Mouse (Mus musculus) CH12.LX (cell line): Measurements from ENCODE around the gene Ak8. TPM values are rescaled to one million over a fixed set of nuclear protein-coding genes. Genes with fewer than 3 reads are reported as not detected.
A peak's percentile ranks its signal among the peaks of the same experiment; 100 is the strongest.

Source experiments
- DNase-seq: peaks from one replicate; pipeline ENCODE4 v3.0.0-alpha.2; 2013; ENCODE audit errors: extremely low read depth
- H3K27ac ChIP-seq: 2 replicates; pipeline ENCODE4 v1.5.1; 2012; ENCODE audit warnings: low read depth, mild to moderate bottlenecking, control low read depth, moderate library complexity; ENCODE audit not compliant: insufficient read depth
- H3K27me3 ChIP-seq: replicated peaks from 2 replicates; pipeline ENCODE3; 2012; ENCODE audit warnings: inconsistent platforms
- H3K36me3 ChIP-seq, 2 experiments: replicated peaks in 1 of 2; 2 replicates each; pipeline versions ENCODE3 to v1.6.1; 2012; ENCODE audit warnings: inconsistent platforms in 1 of 2, low read length in 1 of 2, mild to moderate bottlenecking in 1 of 2, mixed read lengths in 1 of 2, moderate library complexity in 1 of 2; ENCODE audit not compliant: control insufficient read depth in 1 of 2, insufficient read depth in 1 of 2
- H3K4me1 ChIP-seq, 2 experiments: 2 replicates each; pipeline ENCODE4 v1.6.1; 2012; ENCODE audit warnings: inconsistent platforms in 1 of 2, moderate library complexity in 1 of 2; ENCODE audit not compliant: insufficient read depth in 2 of 2, control insufficient read depth in 1 of 2
- H3K4me2 ChIP-seq: 2 replicates; pipeline ENCODE4 v1.6.1; 2012; ENCODE audit warnings: low read depth, mild to moderate bottlenecking, control low read depth; ENCODE audit not compliant: poor library complexity, insufficient read depth, severe bottlenecking
- H3K4me3 ChIP-seq, 3 experiments: fragments of 150-350 bp in 1 of 3; sonication (generic) in 1 of 3; replicated peaks in 1 of 3; 2 replicates each; pipeline versions ENCODE3 to v1.5.1; 2011 to 2012; ENCODE audit warnings: low read depth in 2 of 3, low read length in 2 of 3, mild to moderate bottlenecking in 2 of 3, moderate library complexity in 2 of 3, control low read depth in 1 of 3, improper control_type of control experiment in 1 of 3, inconsistent platforms in 1 of 3, mixed read lengths in 1 of 3; ENCODE audit not compliant: poor library complexity in 1 of 3
- H3K79me2 ChIP-seq: replicated peaks from 2 replicates; pipeline ENCODE4 v1.6.1; 2012; ENCODE audit warnings: mild to moderate bottlenecking, moderate library complexity; ENCODE audit not compliant: control insufficient read depth, poor library complexity, insufficient read depth, severe bottlenecking; ENCODE audit errors: extremely low read depth
- H3K9ac ChIP-seq: 2 replicates; pipeline ENCODE4 v1.6.1; 2012; ENCODE audit warnings: low read depth, mild to moderate bottlenecking, control low read depth, moderate library complexity; ENCODE audit not compliant: insufficient read depth
- H3K9me3 ChIP-seq: replicated peaks from 2 replicates; pipeline ENCODE3; 2012; ENCODE audit warnings: low read length, inconsistent platforms, mixed read lengths
- BHLHE40 ChIP-seq: IDR thresholded peaks from 2 replicates; pipeline ENCODE4 v1.6.1; 2011; ENCODE audit warnings: mild to moderate bottlenecking, low read depth, low read length, improper control_type of control experiment
- CHD1 ChIP-seq: IDR thresholded peaks from 2 replicates; pipeline ENCODE4 v1.6.1; 2012; ENCODE audit warnings: low read depth, low read length, improper control_type of control experiment, inconsistent platforms
- CHD2 ChIP-seq: IDR thresholded peaks from 2 replicates; pipeline ENCODE4 v1.6.1; 2011; ENCODE audit warnings: low read length, improper control_type of control experiment
- E2F4 ChIP-seq: IDR thresholded peaks from 2 replicates; pipeline ENCODE4 v1.6.1; 2011; ENCODE audit warnings: low read depth, low read length, improper control_type of control experiment; ENCODE audit not compliant: insufficient replicate concordance
- ELF1 ChIP-seq: IDR thresholded peaks from 2 replicates; pipeline ENCODE4 v1.6.1; 2014; ENCODE audit warnings: low read depth, mild to moderate bottlenecking, inconsistent platforms, low read length, improper control_type of control experiment
- EP300 ChIP-seq: IDR thresholded peaks from 2 replicates; pipeline ENCODE4 v1.6.1; 2011; ENCODE audit warnings: low read length, improper control_type of control experiment
- ETS1 ChIP-seq: conservative IDR thresholded peaks from 2 replicates; pipeline ENCODE4 v1.6.1; 2012; ENCODE audit warnings: low read depth, mild to moderate bottlenecking, inconsistent platforms, low read length, improper control_type of control experiment, moderate library complexity
- HCFC1 ChIP-seq: IDR thresholded peaks from 2 replicates; pipeline ENCODE4 v1.6.1; 2012; ENCODE audit warnings: low read depth, mild to moderate bottlenecking, inconsistent platforms, low read length, improper control_type of control experiment
- IRF4 ChIP-seq: IDR thresholded peaks from 2 replicates; pipeline ENCODE4 v1.6.1; 2014; ENCODE audit warnings: low read depth, mild to moderate bottlenecking, inconsistent platforms, low read length, improper control_type of control experiment
- KAT2A ChIP-seq: IDR thresholded peaks from 2 replicates; pipeline ENCODE4 v1.6.1; 2012; ENCODE audit warnings: low read length, improper control_type of control experiment, inconsistent platforms; ENCODE audit not compliant: insufficient replicate concordance
- MAFK ChIP-seq: IDR thresholded peaks from 2 replicates; pipeline ENCODE4 v1.6.1; 2011; ENCODE audit warnings: low read length, improper control_type of control experiment; ENCODE audit not compliant: insufficient replicate concordance
- MAZ ChIP-seq: IDR thresholded peaks from 2 replicates; pipeline ENCODE4 v1.6.1; 2012; ENCODE audit warnings: low read depth, mild to moderate bottlenecking, inconsistent platforms, low read length, improper control_type of control experiment, moderate library complexity
- MXI1 ChIP-seq: IDR thresholded peaks from 2 replicates; pipeline ENCODE4 v1.6.1; 2011; ENCODE audit warnings: mild to moderate bottlenecking, low read depth, low read length, improper control_type of control experiment
- MYC ChIP-seq: IDR thresholded peaks from 2 replicates; pipeline ENCODE4 v1.6.1; 2011; ENCODE audit warnings: low read depth, mild to moderate bottlenecking, improper control_type of control experiment, low read length
- NELFE ChIP-seq: IDR thresholded peaks from 2 replicates; pipeline ENCODE4 v1.6.1; 2011; ENCODE audit warnings: low read depth, low read length, improper control_type of control experiment
- PAX5 ChIP-seq: IDR thresholded peaks from 2 replicates; pipeline ENCODE4 v1.6.1; 2012; ENCODE audit warnings: low read length, inconsistent platforms, mixed read lengths
- POLR2A ChIP-seq: IDR thresholded peaks from 2 replicates; pipeline ENCODE4 v1.6.1; 2011; ENCODE audit warnings: low read depth, mild to moderate bottlenecking, improper control_type of control experiment, low read length
- RAD21 ChIP-seq: IDR thresholded peaks from 2 replicates; pipeline ENCODE4 v1.6.1; 2011; ENCODE audit warnings: low read depth, mild to moderate bottlenecking, low read length, improper control_type of control experiment, moderate library complexity
- RCOR1 ChIP-seq: conservative IDR thresholded peaks from 2 replicates; pipeline ENCODE4 v1.6.1; 2012; ENCODE audit warnings: low read depth, mild to moderate bottlenecking, inconsistent platforms, low read length, improper control_type of control experiment
- SMC3 ChIP-seq: IDR thresholded peaks from 2 replicates; pipeline ENCODE4 v1.6.1; 2011; ENCODE audit warnings: low read depth, low read length, improper control_type of control experiment
- TBP ChIP-seq: conservative IDR thresholded peaks from 2 replicates; pipeline ENCODE4 v1.6.1; 2011; ENCODE audit warnings: low read depth, low read length, improper control_type of control experiment
- TCF12 ChIP-seq: IDR thresholded peaks from 2 replicates; pipeline ENCODE4 v1.6.1; 2014; ENCODE audit warnings: low read depth, mild to moderate bottlenecking, inconsistent platforms, low read length, improper control_type of control experiment
- UBTF ChIP-seq: IDR thresholded peaks from 2 replicates; pipeline ENCODE4 v1.6.1; 2012; ENCODE audit warnings: low read depth, mild to moderate bottlenecking, inconsistent platforms, low read length, improper control_type of control experiment, moderate library complexity
- USF1 ChIP-seq: IDR thresholded peaks from 2 replicates; pipeline ENCODE4 v1.6.1; 2014; ENCODE audit warnings: low read depth, mild to moderate bottlenecking, inconsistent platforms, low read length, improper control_type of control experiment
- ZC3H11A ChIP-seq: IDR thresholded peaks from 2 replicates; pipeline ENCODE4 v1.6.1; 2012; ENCODE audit warnings: low read depth, mild to moderate bottlenecking, inconsistent platforms, low read length, improper control_type of control experiment
- ZKSCAN1 ChIP-seq: IDR thresholded peaks from 2 replicates; pipeline ENCODE4 v1.6.1; 2012; ENCODE audit warnings: low read depth, inconsistent platforms, low read length, improper control_type of control experiment, borderline replicate concordance
- ZMIZ1 ChIP-seq: IDR thresholded peaks from 2 replicates; pipeline ENCODE4 v1.6.1; 2012; ENCODE audit warnings: low read depth, mild to moderate bottlenecking, inconsistent platforms, low read length, improper control_type of control experiment
- ZNF384 ChIP-seq: IDR thresholded peaks from 2 replicates; pipeline ENCODE4 v1.6.1; 2012; ENCODE audit warnings: low read depth, low read length, improper control_type of control experiment, inconsistent platforms
- dilution Hi-C: fragments of 300-500 bp; cut with MboI; formaldehyde crosslinking; loops from 2 replicates; pipeline ENCODE4 v1.14.3; 2020; ENCODE audit warnings: low sequenced_read_pairs; ENCODE audit not compliant: extremely low pct_unique_long_range_greater_than_20kb, extremely low pct_ligation_motif_present
- in situ Hi-C: fragments of 300-500 bp; cut with MboI; formaldehyde crosslinking; loops from 3 replicates; pipeline ENCODE4 v1.14.3; 2019; ENCODE audit warnings: low sequenced_read_pairs, low pct_ligation_motif_present, low pct_unique_long_range_greater_than_20kb, mixed read lengths
- polyA plus RNA-seq: library from polyadenylated mRNA; unstranded; fragments of >175 nt; gene quantifications from 2 replicates; pipeline ENCODE4 v1.2.1, GENCODE M21; 2012; ENCODE audit warnings: low read depth; ENCODE audit not compliant: insufficient read length
- total RNA-seq, 2 experiments: library from RNA; depleted of rRNA; stranded (reverse); fragments of 300-350 nt in 1 of 2; fragments of >200 nt in 1 of 2; gene quantifications; 2 replicates each; pipeline ENCODE4 v1.2.3; 2012 to 2014

Gene Ak8
- total and polyA plus RNA-seq, 3 experiments, result 0.55 to 4.9 (median 1.1) TPM

- Histone ChIP-seq H3K36me3 (peaks cover 0 to 23% of the 10 kb centered on the region in 2 experiments), H3K79me2 (no peaks in the 10 kb centered on the region)
- peak; percentile 82 for TF ChIP-seq EP300
- TF ChIP-seq NELFE, result no peak
- TF ChIP-seq PAX5, result no peak
- TF ChIP-seq CHD2, result no peak
- TF ChIP-seq ELF1, result no peak
- no peak for TF ChIP-seq ZC3H11A
- 0 out of 2 replicates have a peak, but pooled peaks have one; percentile 19 for TF ChIP-seq ETS1
- TF ChIP-seq E2F4, result no peak
- TF ChIP-seq TCF12, result peak; percentile 40; the same call in 1 of the 2 replicates
- TF ChIP-seq IRF4, result peak; percentile 80
- no peak for TF ChIP-seq UBTF
- no peak for TF ChIP-seq HCFC1
- no peak for TF ChIP-seq ZNF384
- no peak for TF ChIP-seq MAFK
- no peak for TF ChIP-seq MYC
- no peak for TF ChIP-seq CHD1
- TF ChIP-seq TBP, result peak; percentile 75; the same call in 1 of the 2 replicates
- TF ChIP-seq MAZ, result no peak
- TF ChIP-seq ZMIZ1, result no peak
- no peak for TF ChIP-seq POLR2A
- 0 out of 2 replicates have a peak, but pooled peaks have one; percentile 34 for TF ChIP-seq MXI1
- 0 out of 2 replicates have a peak, but pooled peaks have one; percentile 19 for TF ChIP-seq BHLHE40
- TF ChIP-seq SMC3, result no peak; the same call in 1 of the 2 replicates
- TF ChIP-seq RCOR1, result no peak
- TF ChIP-seq KAT2A, result no peak
- TF ChIP-seq USF1, result no peak
- TF ChIP-seq RAD21, result no peak
- no peak for TF ChIP-seq ZKSCAN1
- TF ChIP-seq, all 38 proteins: peak for 7
- Histone ChIP-seq H3K4me3 (peak overlapping the region in 2 of 3 experiments; percentile 54 to 67), H3K27me3 (no peaks in the 10 kb centered on the region), H3K9ac (peak overlapping the region; percentile 14; the same call in 1 of the 2 replicates), H3K4me1 (peaks cover 10 to 48% of the 10 kb centered on the region in 2 experiments), H3K4me2 (peak overlapping the region; percentile 68), H3K9me3 (no peaks in the 10 kb centered on the region), H3K27ac (peak overlapping the region; percentile 53)
- dilution Hi-C loops (no loop called here), in situ Hi-C loops (no loop called here)
- peak; percentile 82 for DNase-seq
These were observed 1.4 kb upstream of the Ak8 start for GRCm38 (mm10) chr2:28698566-28698965.
